Mouse (Mus musculus) embryonic facial prominence, embryonic 15.5 days (tissue): ENCODE measurements around the gene Ppm1n. TPM values are rescaled to one million over a fixed set of nuclear protein-coding genes. Genes with fewer than 3 reads are reported as not detected.
"Not testable (repeated sequence)": the region's sequence is repeated elsewhere in the genome, so short reads cannot be mapped to it uniquely, and the experiment has no call there.

Source experiments
- ATAC-seq: fragments of 200-750 bp; cut with Nextera tagmentation; 2 replicates; pipeline ENCODE4 v1.8.0; 2017; ENCODE audit warnings: low read depth, moderate TSS enrichment; ENCODE audit not compliant: insufficient number of reproducible peaks, low FRiP score, low TSS enrichment
- H3K27ac ChIP-seq: fragments of 300-500 bp; sonication (generic); replicated peaks from 2 replicates; pipeline ENCODE4 v1.5.1; 2015; ENCODE audit warnings: mild to moderate bottlenecking, inconsistent platforms
- H3K27me3 ChIP-seq: fragments of 300-500 bp; sonication (generic); 2 replicates; pipeline ENCODE4 v1.6.1; 2015; ENCODE audit warnings: inconsistent platforms
- H3K36me3 ChIP-seq: fragments of 300-500 bp; sonication (generic); 2 replicates; pipeline ENCODE4 v1.6.1; 2015; ENCODE audit warnings: mild to moderate bottlenecking, inconsistent platforms
- H3K4me1 ChIP-seq: fragments of 300-500 bp; sonication (generic); 2 replicates; pipeline ENCODE4 v1.6.1; 2015; ENCODE audit warnings: inconsistent platforms
- H3K4me2 ChIP-seq: fragments of 300-500 bp; sonication (generic); replicated peaks from 2 replicates; pipeline ENCODE4 v1.6.1; 2015; ENCODE audit warnings: mild to moderate bottlenecking, inconsistent platforms
- H3K4me3 ChIP-seq: fragments of 300-500 bp; sonication (generic); replicated peaks from 2 replicates; pipeline ENCODE4 v1.5.1; 2015; ENCODE audit warnings: mild to moderate bottlenecking, inconsistent platforms
- H3K9ac ChIP-seq: fragments of 300-500 bp; sonication (generic); 2 replicates; pipeline ENCODE4 v1.6.1; 2015; ENCODE audit warnings: inconsistent platforms
- H3K9me3 ChIP-seq: fragments of 300-500 bp; sonication (generic); replicated peaks from 2 replicates; pipeline ENCODE4 v1.6.1; 2016; ENCODE audit warnings: inconsistent platforms
- WGBS: fragments of 180-500 bp; shearing (Covaris S2); methylation state at CpG from one replicate; pipeline ENCODE4 v1.1.7; 2015; 5-methylcytosine and 5-hydroxymethylcytosine counted together
- polyA plus RNA-seq: library from polyadenylated mRNA; unstranded; fragments of >200 nt; fragmentation: Nextera tagmentation; extraction: Ambion mirVana; gene quantifications from 2 replicates; pipeline ENCODE4 v1.2.1, GENCODE M21; 2015

The Ppm1n gene
- polyA plus RNA-seq, 1 experiment from 2014 or later, result 0.41 TPM

GRCm38 (mm10) chr7:19299194-19299593 is 19.3 kb upstream of the Ppm1n start:
- peaks cover 30% of the 10 kb centered on the region for H3K27me3 ChIP-seq
- WGBS, result 14% methylated on average over 3 of the region's 3 CpGs
- no peak overlapping the region for H3K4me2 ChIP-seq
- no peaks in the 10 kb centered on the region for H3K9me3 ChIP-seq
- ATAC-seq, result no peak
- no peak overlapping the region for H3K27ac ChIP-seq
- no peak overlapping the region for H3K9ac ChIP-seq
- H3K36me3 ChIP-seq, result no peaks in the 10 kb centered on the region
- H3K4me3 ChIP-seq, result no peak overlapping the region
- H3K4me1 ChIP-seq, result peaks cover 22% of the 10 kb centered on the region

- Histone ChIP-seq H3K4me2 (no peak overlapping the region), H3K4me3 (no peak overlapping the region), H3K27ac (no peak overlapping the region), H3K27me3 (peaks cover 16% of the 10 kb centered on the region), H3K9me3 (no peaks in the 10 kb centered on the region), H3K36me3 (no peaks in the 10 kb centered on the region), H3K4me1 (peaks cover 14% of the 10 kb centered on the region), H3K9ac (no peak overlapping the region)
- ATAC-seq, result no peak
- WGBS, result 89% methylated on average over 5 of the region's 5 CpGs
Measured at GRCm38 (mm10) chr7:19297794-19298193, 17.9 kb upstream of the Ppm1n start.

GRCm38 (mm10) chr7:19297034-19297433 is 17.2 kb upstream of the Ppm1n start:
- Histone ChIP-seq H3K4me2 (no peak overlapping the region), H3K27me3 (peaks cover 8% of the 10 kb centered on the region), H3K9me3 (no peaks in the 10 kb centered on the region), H3K4me1 (peaks cover 13% of the 10 kb centered on the region), H3K27ac (no peak overlapping the region), H3K36me3 (no peaks in the 10 kb centered on the region), H3K9ac (no peak overlapping the region), H3K4me3 (no peak overlapping the region)
- WGBS, result 81% methylated on average over 6 of the region's 6 CpGs
- ATAC-seq, result no peak

GRCm38 (mm10) chr7:19295503-19296185 is 15.8 kb upstream of the Ppm1n start:
- H3K4me2 ChIP-seq, result peak overlapping the region; percentile 66
- 14% methylated on average over 22 of the region's 22 CpGs for WGBS
- H3K36me3 ChIP-seq, result no peaks in the 10 kb centered on the region
- H3K9me3 ChIP-seq, result no peaks in the 10 kb centered on the region
- H3K4me1 ChIP-seq, result peaks cover 15% of the 10 kb centered on the region
- H3K9ac ChIP-seq, result peak overlapping the region; percentile 22
- no peak overlapping the region; the same call in 1 of the 2 replicates for H3K27ac ChIP-seq
- peak; percentile 71; the same call in 1 of the 2 replicates for ATAC-seq
- no peaks in the 10 kb centered on the region for H3K27me3 ChIP-seq
- peak overlapping the region; percentile 40 for H3K4me3 ChIP-seq

GRCm38 (mm10) chr7:19290969-19291596 is 11.2 kb upstream of the Ppm1n start:
- ATAC-seq, result peak; percentile 58
- WGBS, result 2% methylated on average over 19 of the region's 20 CpGs
- Histone ChIP-seq H3K9ac (no peak overlapping the region), H3K4me3 (peak overlapping the region; percentile 36), H3K36me3 (no peaks in the 10 kb centered on the region), H3K4me2 (peak overlapping the region; percentile 57), H3K4me1 (peaks cover 21% of the 10 kb centered on the region), H3K9me3 (no peaks in the 10 kb centered on the region), H3K27ac (peak overlapping the region; percentile 65), H3K27me3 (no peaks in the 10 kb centered on the region)

GRCm38 (mm10) chr7:19284763-19285162 is 4.9 kb upstream of the Ppm1n start:
- no peak overlapping the region for H3K27ac ChIP-seq
- H3K9ac ChIP-seq, result no peak overlapping the region
- no peaks in the 10 kb centered on the region for H3K36me3 ChIP-seq
- H3K4me1 ChIP-seq, result peaks cover 15% of the 10 kb centered on the region
- H3K27me3 ChIP-seq, result peaks cover 29% of the 10 kb centered on the region
- H3K4me2 ChIP-seq, result no peak overlapping the region
- WGBS, result 29% methylated on average over 4 of the region's 4 CpGs
- no peak overlapping the region for H3K4me3 ChIP-seq
- H3K9me3 ChIP-seq, result no peaks in the 10 kb centered on the region
- no peak for ATAC-seq

- peak overlapping the region; percentile 57 for H3K4me3 ChIP-seq
- WGBS, result 35% methylated on average over 14 of the region's 14 CpGs
- H3K4me1 ChIP-seq, result peaks cover 24% of the 10 kb centered on the region
- no peak overlapping the region for H3K9ac ChIP-seq
- no peak overlapping the region for H3K27ac ChIP-seq
- H3K4me2 ChIP-seq, result peak overlapping the region; percentile 99
- H3K36me3 ChIP-seq, result no peaks in the 10 kb centered on the region
- ATAC-seq, result no peak
- peaks cover 43% of the 10 kb centered on the region for H3K27me3 ChIP-seq
- no peaks in the 10 kb centered on the region for H3K9me3 ChIP-seq
Measured at GRCm38 (mm10) chr7:19283406-19283804, 3.5 kb upstream of the Ppm1n start.

- Histone ChIP-seq H3K27ac (no peak overlapping the region), H3K4me3 (peak overlapping the region; percentile 57), H3K27me3 (peaks cover 48% of the 10 kb centered on the region), H3K36me3 (no peaks in the 10 kb centered on the region), H3K9ac (peak overlapping the region; percentile 29), H3K4me2 (peak overlapping the region; percentile 99), H3K4me1 (peaks cover 24% of the 10 kb centered on the region), H3K9me3 (no peaks in the 10 kb centered on the region)
- ATAC-seq, result peak; percentile 67; the same call in 1 of the 2 replicates
- WGBS, result under 1% methylated on average over 35 of the region's 35 CpGs
Measured at GRCm38 (mm10) chr7:19282791-19283405, 3.0 kb upstream of the Ppm1n start.

- peaks cover 50% of the 10 kb centered on the region for H3K27me3 ChIP-seq
- WGBS, result under 1% methylated on average over 36 of the region's 37 CpGs
- H3K4me1 ChIP-seq, result peaks cover 24% of the 10 kb centered on the region
- peak within 1 kb of the TSS; percentile 29 for H3K9ac ChIP-seq
- no peak within 1 kb of the TSS for H3K27ac ChIP-seq
- peak within 1 kb of the TSS; percentile 99 for H3K4me2 ChIP-seq
- H3K9me3 ChIP-seq, result no peaks in the 10 kb centered on the region
- peak; percentile 78 for ATAC-seq
- no peaks in the 10 kb centered on the region for H3K36me3 ChIP-seq
- peak within 1 kb of the TSS; percentile 57 for H3K4me3 ChIP-seq
Measured at GRCm38 (mm10) chr7:19282385-19282784, 2.5 kb upstream of the Ppm1n start, which contains the start of gene Rtn2. Gene Rtn2 (plus strand): TSS chr7:19282624.

GRCm38 (mm10) chr7:19281680-19282304 is 1.9 kb upstream of the Ppm1n start:
- not testable (repeated sequence) for H3K9ac ChIP-seq

GRCm38 (mm10) chr7:19279052-19279451 is 812 bp downstream of the Ppm1n start:
- WGBS, result under 1% methylated on average over 34 of the region's 34 CpGs
- Histone ChIP-seq H3K9ac (no peak overlapping the region), H3K4me3 (peak overlapping the region; percentile 29), H3K36me3 (no peaks in the 10 kb centered on the region), H3K4me1 (peaks cover 24% of the 10 kb centered on the region), H3K9me3 (no peaks in the 10 kb centered on the region), H3K27me3 (peaks cover 54% of the 10 kb centered on the region), H3K27ac (no peak overlapping the region), H3K4me2 (peak overlapping the region; percentile 40)
- no peak for ATAC-seq

More at GRCm38 (mm10) chr7:19281680-19282304, 1.9 kb upstream of the Ppm1n start:
- WGBS, result 32% methylated on average over 6 of the region's 6 CpGs
- H3K36me3 ChIP-seq, ATAC-seq, H3K9me3 ChIP-seq, H3K27ac ChIP-seq: not testable (repeated sequence)
- peak overlapping the region; percentile 57; the same call in 1 of the 2 replicates for H3K4me3 ChIP-seq
- H3K4me2 ChIP-seq, result peak overlapping the region; percentile 99
- H3K4me1 ChIP-seq, result peaks cover 24% of the 10 kb centered on the region
- peaks cover 50% of the 10 kb centered on the region for H3K27me3 ChIP-seq
